Mouse (Mus musculus): Measurements from ENCODE around the gene Vmn1r126. TPM values are rescaled to one million over a fixed set of nuclear protein-coding genes. Genes with fewer than 3 reads are reported as not detected.
"Not testable (repeated sequence)": the region's sequence is repeated elsewhere in the genome, so short reads cannot be mapped to it uniquely, and the experiment has no call there.

The Vmn1r126 gene
- polyA plus RNA-seq (2014; fragmentation: Nextera tagmentation; extraction: Ambion mirVana), result not detected in 2 replicates

DNA sequence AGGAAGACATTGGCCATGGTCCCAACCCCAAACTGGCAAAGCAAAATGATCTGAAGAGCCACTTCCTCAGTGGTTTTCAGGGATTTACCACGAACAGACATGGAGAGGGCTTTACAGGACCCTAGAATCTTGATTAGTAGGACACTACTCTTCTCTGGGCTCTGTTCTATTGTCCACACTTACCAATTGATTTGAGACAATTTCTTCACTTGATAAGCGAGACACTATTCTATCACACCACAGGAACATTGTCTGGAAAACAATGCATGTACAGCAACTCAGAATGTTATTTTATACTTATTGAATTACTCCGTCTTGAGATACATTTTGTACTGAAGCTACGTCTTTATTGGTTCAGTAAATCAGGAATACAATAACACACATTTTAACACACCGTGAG, at the start of gene Vmn1r126:
Gene Vmn1r126, minus strand, starts transcription at position 101 of the 400 bp plus-strand sequence.
- H3K27ac ChIP-seq (ENCODE audit: low read depth); DNase-seq; ATAC-seq (ENCODE audit: insufficient read depth); H3K4me2 ChIP-seq; H3K9me3 ChIP-seq (ENCODE audit: low read depth, low read length); H3K27me3 ChIP-seq (ENCODE audit: insufficient read depth, low read length); H3K36me3 ChIP-seq (ENCODE audit: insufficient read depth); H3K4me1 ChIP-seq (ENCODE audit: insufficient read depth); H3K9ac ChIP-seq; H3K4me3 ChIP-seq (ENCODE audit: low read depth, low read length): not testable (repeated sequence)
- no CpG with 5 or more reads among the region's 5 CpGs for WGBS

DNA sequence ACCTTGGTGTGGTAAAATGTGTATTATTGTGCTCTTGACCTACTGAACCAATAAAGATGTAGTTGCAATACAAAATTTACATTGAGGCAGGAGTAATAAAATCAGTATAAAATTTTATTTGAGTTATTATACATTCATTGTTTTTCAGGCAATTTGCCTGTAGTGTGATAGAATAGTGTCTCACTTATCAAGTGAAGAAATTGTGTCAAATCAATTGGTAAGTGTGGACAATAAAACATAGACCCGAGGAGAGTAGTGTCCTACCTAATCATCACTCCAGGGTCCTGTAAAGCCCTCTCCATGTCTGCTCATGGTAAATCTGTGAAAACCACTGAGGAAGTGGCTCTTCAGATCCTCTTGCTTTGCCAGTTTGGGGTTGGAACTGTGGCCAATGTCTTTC, 47.8 kb upstream of the Vmn1r126 start, which contains the start of gene Vmn1r128:
Gene Vmn1r128, plus strand, starts transcription at position 301 of the 400 bp plus-strand sequence.
- H3K4me3 ChIP-seq (ENCODE audit: low read depth, low read length); DNase-seq; H3K4me2 ChIP-seq; H3K9me3 ChIP-seq (ENCODE audit: low read depth, low read length); H3K4me1 ChIP-seq (ENCODE audit: insufficient read depth); H3K27ac ChIP-seq (ENCODE audit: low read depth); H3K9ac ChIP-seq; H3K36me3 ChIP-seq (ENCODE audit: insufficient read depth); ATAC-seq (ENCODE audit: insufficient read depth); H3K27me3 ChIP-seq (ENCODE audit: insufficient read depth, low read length): not testable (repeated sequence)
- WGBS, result 66% methylated on average over 1 of the region's 1 CpGs

DNA sequence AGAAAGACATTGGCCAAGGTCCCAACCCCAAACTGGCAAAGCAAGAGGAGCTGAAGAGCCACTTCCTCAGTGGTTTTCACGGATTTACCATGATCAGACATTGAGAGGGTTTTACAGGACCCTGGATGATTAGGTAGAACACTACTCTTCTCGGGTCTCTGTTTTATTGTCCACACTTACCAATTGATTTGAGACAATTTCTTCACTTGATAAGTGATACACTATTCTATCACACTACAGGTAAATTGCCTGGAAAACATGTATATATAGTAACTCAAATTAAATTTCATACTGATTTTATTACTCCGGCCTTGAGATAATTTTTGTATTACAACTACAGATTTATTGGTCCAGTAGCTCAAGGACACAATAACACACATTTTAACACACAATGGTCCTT, 18.5 kb upstream of the Vmn1r126 start, which contains the start of gene Vmn1r127:
Gene Vmn1r127, minus strand, starts transcription at position 101 of the 400 bp plus-strand sequence.
- H3K36me3 ChIP-seq (ENCODE audit: insufficient read depth); DNase-seq; H3K9ac ChIP-seq; H3K4me2 ChIP-seq; ATAC-seq (ENCODE audit: insufficient read depth); H3K4me3 ChIP-seq (ENCODE audit: low read depth, low read length); H3K27ac ChIP-seq (ENCODE audit: low read depth); H3K4me1 ChIP-seq (ENCODE audit: insufficient read depth); H3K9me3 ChIP-seq (ENCODE audit: low read depth, low read length); H3K27me3 ChIP-seq (ENCODE audit: insufficient read depth, low read length): not testable (repeated sequence)
- no CpG with 5 or more reads among the region's 3 CpGs for WGBS

DNA sequence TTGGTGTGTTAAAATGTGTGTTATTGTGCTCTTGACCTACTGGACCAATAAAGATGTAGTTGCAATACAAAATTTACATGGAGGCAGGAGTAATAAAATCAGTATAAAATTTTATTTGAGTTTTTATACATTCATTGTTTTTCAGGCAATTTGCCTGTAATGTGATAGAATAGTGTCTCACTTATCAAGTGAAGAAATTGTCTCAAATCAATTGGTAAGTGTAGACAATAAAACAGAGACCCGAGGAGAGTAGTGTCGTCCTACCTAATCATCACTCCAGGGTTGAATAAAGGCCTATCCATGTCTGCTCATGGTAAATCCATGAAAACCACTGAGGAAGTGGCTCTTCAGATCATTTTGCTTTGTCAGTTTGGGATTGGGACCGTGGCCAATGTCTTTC, 29.4 kb downstream of the Vmn1r126 start, which contains the start of gene Vmn1r125:
Gene Vmn1r125, plus strand, starts transcription at position 301 of the 400 bp plus-strand sequence.
- H3K9me3 ChIP-seq (ENCODE audit: low read depth, low read length); H3K4me1 ChIP-seq (ENCODE audit: insufficient read depth); H3K27me3 ChIP-seq (ENCODE audit: insufficient read depth, low read length); H3K4me3 ChIP-seq (ENCODE audit: low read depth, low read length); DNase-seq; H3K9ac ChIP-seq; ATAC-seq (ENCODE audit: insufficient read depth); H3K4me2 ChIP-seq; H3K36me3 ChIP-seq (ENCODE audit: insufficient read depth); H3K27ac ChIP-seq (ENCODE audit: low read depth): not testable (repeated sequence)
- 63% methylated on average over 3 of the region's 3 CpGs for WGBS

DNA sequence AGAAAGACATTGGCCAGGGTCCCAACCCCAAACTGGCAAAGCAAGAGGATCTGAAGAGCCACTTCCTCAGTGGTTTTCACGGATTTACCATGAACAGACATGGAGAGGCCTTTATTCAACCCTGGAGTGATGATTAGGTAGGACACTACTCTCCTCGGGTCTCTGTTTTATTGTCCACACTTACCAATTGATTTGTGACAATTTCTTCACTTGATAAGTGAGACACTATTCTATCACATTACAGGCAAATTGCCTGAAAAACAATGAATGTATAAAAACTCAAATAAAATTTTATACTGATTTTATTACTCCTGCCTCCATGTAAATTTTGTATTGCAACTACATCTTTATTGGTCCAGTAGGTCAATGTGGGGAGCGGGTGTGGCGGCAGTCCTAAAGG, 40.8 kb downstream of the Vmn1r126 start, which contains the start of gene Vmn1r124:
Gene Vmn1r124, minus strand, starts transcription at position 101 of the 400 bp plus-strand sequence.
- not testable (repeated sequence) for H3K4me2 ChIP-seq; H3K9ac ChIP-seq; H3K4me1 ChIP-seq (ENCODE audit: insufficient read depth); ATAC-seq (ENCODE audit: insufficient read depth); H3K27me3 ChIP-seq (ENCODE audit: insufficient read depth, low read length); H3K4me3 ChIP-seq (ENCODE audit: low read depth, low read length); H3K36me3 ChIP-seq (ENCODE audit: insufficient read depth); H3K27ac ChIP-seq (ENCODE audit: low read depth); H3K9me3 ChIP-seq (ENCODE audit: low read depth, low read length); DNase-seq
- 75% methylated on average over 4 of the region's 4 CpGs for WGBS

Other genes starting within 250 kb of the Vmn1r126 start
- gene Vmn1r120, start 247.7 kb downstream of the Vmn1r126 start, polyA plus RNA-seq (2014; fragmentation: Nextera tagmentation; extraction: Ambion mirVana), result not detected in 2 replicates
- gene Vmn1r121, start 203.0 kb downstream of the Vmn1r126 start, polyA plus RNA-seq (2014; fragmentation: Nextera tagmentation; extraction: Ambion mirVana), result not detected in 2 replicates
- gene Vmn1r122, start 167.3 kb downstream of the Vmn1r126 start, polyA plus RNA-seq (2014; fragmentation: Nextera tagmentation; extraction: Ambion mirVana), result not detected in 2 replicates
- not detected in 2 replicates for gene Vmn1r123, start 139.3 kb downstream of the Vmn1r126 start, polyA plus RNA-seq (2014; fragmentation: Nextera tagmentation; extraction: Ambion mirVana)
- not detected in 2 replicates for gene Gm5157, start 111.0 kb downstream of the Vmn1r126 start, polyA plus RNA-seq (2014; fragmentation: Nextera tagmentation; extraction: Ambion mirVana)
- gene Vmn1r124, start 40.9 kb downstream of the Vmn1r126 start, polyA plus RNA-seq (2014; fragmentation: Nextera tagmentation; extraction: Ambion mirVana), result not detected in 2 replicates
- not detected in 2 replicates for gene Vmn1r125, start 29.3 kb downstream of the Vmn1r126 start, polyA plus RNA-seq (2014; fragmentation: Nextera tagmentation; extraction: Ambion mirVana)
- not detected in 2 replicates for gene Vmn1r127, start 18.4 kb upstream of the Vmn1r126 start, polyA plus RNA-seq (2014; fragmentation: Nextera tagmentation; extraction: Ambion mirVana)
- not detected in 2 replicates for gene Vmn1r128, start 47.9 kb upstream of the Vmn1r126 start, polyA plus RNA-seq (2014; fragmentation: Nextera tagmentation; extraction: Ambion mirVana)
- gene Vmn1r129, start 59.8 kb upstream of the Vmn1r126 start, polyA plus RNA-seq (2014; fragmentation: Nextera tagmentation; extraction: Ambion mirVana), result not detected in 2 replicates
- not detected in 2 replicates for gene Gm6882, start 131.3 kb upstream of the Vmn1r126 start, polyA plus RNA-seq (2014; fragmentation: Nextera tagmentation; extraction: Ambion mirVana)
- gene Vmn1r130, start 210.3 kb upstream of the Vmn1r126 start, polyA plus RNA-seq (2014; fragmentation: Nextera tagmentation; extraction: Ambion mirVana), result not detected in 2 replicates
- gene Vmn1r131, start 244.6 kb upstream of the Vmn1r126 start, polyA plus RNA-seq (2014; fragmentation: Nextera tagmentation; extraction: Ambion mirVana), result not detected in 2 replicates

Measured in lung, embryonic 14.5 days (tissue).